Mouse (Mus musculus) activated CD4-positive, CD25-positive, alpha-beta regulatory T cell, adult 4 months (primary cell): Measurements from ENCODE around the gene Heatr5a. TPM values are rescaled to one million over a fixed set of nuclear protein-coding genes. Genes with fewer than 3 reads are reported as not detected.

Experiments used
- ATAC-seq: one replicate; pipeline ENCODE4 v1.8.0; 2017
- polyA plus RNA-seq, 2 experiments: library from polyadenylated mRNA; unstranded; fragments of 100-300 nt; shearing (Covaris generic); gene quantifications; one replicate each; pipeline ENCODE4 v1.2.1; 2017

Heatr5a gene
- 10 to 100 TPM in 1 of 2 experiments, 1 to 10 TPM in 1; 7.5 to 12.2 TPM for polyA plus RNA-seq

GRCm38 (mm10) chr12:51971070-51971664 is at the start of gene Heatr5a:
Gene Heatr5a (minus strand): TSS chr12:51971321.
- ATAC-seq = peak; percentile 89

DNA sequence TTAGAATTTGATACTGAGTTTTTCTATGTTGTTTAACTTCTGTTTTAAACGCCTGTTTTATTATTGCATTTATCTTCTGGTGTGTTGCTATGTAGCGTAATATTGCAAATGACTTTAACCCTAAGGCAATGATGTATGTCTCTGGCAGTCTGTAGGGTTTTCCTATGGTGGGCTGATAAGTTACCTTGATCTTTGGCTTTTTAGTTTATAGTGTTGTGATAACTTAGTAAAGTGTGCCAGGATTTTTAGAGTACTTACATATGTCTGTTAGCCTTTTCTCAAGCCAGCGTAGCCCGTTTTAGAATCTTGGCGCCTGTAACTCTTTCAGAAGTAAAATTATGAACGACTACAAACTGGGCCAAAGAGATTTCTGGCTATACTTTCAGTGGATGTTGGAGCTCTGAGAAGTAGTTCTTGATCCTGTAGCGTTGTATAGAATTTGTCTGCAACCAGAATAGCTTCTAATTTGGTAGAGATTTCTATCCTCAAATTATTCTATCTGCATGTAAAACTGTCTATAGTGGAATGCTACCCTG is 43.4 kb upstream of the Heatr5a start:
- ATAC-seq = no peak

DNA sequence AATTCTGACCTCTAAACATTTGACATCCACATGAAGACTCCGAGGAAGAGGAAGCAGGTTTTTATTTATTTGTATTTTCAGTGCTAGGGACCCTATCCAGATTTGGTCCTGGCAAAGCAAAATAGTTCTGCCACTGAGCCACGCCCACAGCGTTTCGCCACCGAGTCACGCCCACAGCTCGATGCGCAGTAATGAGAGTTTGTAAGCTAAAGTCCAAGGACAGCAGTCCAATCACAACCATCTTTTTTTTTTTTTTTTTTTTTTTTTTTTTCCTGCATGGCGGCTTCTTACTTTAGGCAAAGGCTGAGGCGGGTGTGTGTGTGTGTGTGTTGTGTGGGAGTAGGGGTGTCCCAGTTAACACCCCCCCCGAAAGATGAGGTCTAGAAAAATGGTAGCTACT is 42.9 kb upstream of the Heatr5a start:
- no peak for ATAC-seq

GRCm38 (mm10) chr12:52013274-52013673 is 42.2 kb upstream of the Heatr5a start:
- no peak for ATAC-seq

GRCm38 (mm10) chr12:52012159-52012558 is 41.0 kb upstream of the Heatr5a start:
- no peak for ATAC-seq

DNA sequence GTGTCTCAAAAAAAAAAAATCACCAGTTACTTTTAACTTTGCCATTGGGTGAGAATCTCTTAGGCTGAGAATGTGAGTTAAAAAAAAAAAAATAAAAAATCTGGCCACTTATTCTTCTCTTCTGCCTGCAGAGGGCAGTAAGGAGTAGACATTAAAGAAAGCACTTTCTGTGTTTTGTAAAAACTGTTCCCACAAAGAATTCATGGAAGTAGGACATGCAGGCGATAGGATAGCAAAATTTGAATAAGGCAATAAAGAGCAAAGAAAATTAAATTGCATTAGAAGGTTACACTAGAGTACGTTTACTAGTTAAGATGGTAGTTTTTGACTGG is 39.5 kb upstream of the Heatr5a start:
- no peak for ATAC-seq

DNA sequence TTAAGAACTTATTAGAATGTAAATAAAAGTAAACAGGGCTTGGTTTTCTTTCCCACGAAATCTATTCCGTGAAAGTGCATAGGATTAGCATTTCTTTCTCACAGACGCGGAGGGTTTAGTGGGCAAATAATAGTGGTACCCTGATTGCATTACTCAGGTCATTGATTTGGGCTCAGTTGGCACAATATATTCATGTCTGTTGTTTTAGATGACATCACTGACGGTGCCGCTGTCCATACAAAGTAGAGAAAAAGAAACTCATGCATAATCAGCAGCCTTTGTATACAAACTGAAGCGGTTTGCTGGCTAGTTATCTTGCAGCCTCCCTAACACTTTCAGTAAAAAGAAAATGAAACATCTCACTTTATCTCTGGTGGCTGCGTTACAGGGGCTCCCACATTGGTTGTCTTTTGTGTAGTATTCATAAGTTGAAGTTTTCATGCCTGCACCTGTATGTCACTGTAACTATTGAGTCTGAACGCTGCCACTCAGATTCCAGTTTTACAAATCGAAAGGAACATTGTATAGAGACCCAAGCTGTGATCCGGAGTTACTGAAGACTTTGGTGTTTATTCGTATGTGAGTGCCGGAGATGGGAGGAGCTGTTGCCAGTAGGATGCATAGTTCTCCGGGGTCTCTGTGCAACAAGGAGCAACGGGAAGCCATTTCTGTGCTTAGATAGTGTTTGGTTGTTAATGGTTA is 39.0 kb upstream of the Heatr5a start:
- no peak for ATAC-seq

DNA sequence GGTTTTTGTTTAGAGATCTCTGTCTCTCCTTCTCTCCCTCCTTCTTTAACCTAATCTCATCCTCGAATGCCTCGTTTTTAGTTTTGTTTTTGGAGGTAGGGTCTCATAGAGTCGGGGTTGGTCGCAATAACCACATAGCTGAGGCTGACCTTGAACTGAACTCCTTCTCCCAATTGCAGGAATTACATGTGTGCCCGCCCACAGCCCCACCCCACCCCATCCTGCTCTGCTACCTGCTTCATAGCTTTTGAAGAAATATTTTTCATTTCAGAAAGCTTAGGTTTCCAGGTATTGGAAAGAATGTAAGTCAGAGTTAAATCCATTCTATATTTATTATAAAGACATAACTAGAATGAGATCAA is 35.5 kb upstream of the Heatr5a start:
- ATAC-seq = no peak

DNA sequence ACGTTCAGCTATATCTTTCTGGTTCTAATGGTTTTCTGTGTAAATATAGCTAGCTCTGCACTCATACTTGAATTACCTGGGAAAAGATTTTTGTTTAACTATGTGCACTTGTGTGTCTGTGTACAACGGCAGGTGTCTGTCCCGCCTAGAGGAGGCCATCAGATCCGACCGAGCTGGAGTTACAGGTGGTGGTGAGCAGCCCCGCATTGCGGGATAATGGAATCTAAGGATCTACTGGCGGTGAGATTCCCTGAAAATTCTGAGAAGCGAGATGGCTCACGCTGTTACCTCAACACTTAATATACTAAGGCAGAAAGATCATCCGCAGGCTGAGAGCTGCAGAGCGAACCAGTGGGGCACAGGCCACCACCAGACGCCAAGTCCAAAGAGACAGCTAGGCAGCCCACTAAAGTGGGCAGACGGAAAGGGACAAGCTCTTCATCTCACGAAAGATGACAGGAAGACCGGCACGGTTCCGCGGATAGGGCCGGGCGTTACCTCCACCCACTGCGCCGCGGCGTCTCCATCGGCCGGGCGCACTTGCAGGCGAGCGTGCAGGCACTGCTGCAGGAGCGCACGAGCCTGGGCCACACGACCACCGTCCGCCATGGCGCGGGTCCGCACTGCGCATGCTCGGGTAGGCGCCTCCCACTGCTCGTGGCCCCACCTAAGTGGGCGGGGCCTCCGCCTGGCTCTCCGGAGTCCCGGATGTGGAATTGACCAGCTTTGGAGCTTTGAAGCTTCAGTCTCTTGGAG is 34.9 kb upstream of the Heatr5a start, which contains the start of gene Dtd2:
Dtd2 (minus strand) TSS at position 625 of the 756 bp plus-strand sequence.
- ATAC-seq = peak; percentile 87

- ATAC-seq = no peak
Measured at GRCm38 (mm10) chr12:52002746-52003145, 31.6 kb upstream of the Heatr5a start.

- peak; percentile 68 for ATAC-seq
Measured at GRCm38 (mm10) chr12:52001544-52001943, 30.4 kb upstream of the Heatr5a start.

DNA sequence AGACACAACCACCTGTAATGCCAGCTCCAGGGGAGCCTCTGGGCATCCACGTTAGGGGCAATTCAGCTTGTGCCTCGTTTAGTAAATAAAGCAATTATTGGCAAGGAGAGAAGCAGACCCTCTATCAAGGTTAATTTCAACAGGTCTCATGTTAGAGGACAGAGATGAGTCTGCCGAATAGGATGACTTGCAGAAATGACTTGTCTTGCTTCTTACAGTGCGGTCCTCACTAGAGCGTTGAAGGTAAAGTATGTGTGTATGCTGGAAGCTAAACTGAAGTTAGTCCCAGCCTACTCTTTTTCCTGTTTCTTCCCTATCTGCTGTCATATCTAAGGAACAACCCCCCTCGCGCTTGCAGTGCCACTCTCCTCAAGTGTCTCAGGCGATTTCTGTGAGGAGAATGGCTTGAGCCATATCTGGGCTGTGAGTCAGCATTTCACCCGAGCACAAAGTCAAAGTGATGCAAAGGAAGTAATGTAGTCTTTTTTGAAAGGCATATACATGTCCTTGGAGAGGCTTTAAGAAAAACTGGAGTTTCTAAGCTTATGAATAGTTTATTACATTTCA is 27.3 kb upstream of the Heatr5a start:
- no peak for ATAC-seq

DNA sequence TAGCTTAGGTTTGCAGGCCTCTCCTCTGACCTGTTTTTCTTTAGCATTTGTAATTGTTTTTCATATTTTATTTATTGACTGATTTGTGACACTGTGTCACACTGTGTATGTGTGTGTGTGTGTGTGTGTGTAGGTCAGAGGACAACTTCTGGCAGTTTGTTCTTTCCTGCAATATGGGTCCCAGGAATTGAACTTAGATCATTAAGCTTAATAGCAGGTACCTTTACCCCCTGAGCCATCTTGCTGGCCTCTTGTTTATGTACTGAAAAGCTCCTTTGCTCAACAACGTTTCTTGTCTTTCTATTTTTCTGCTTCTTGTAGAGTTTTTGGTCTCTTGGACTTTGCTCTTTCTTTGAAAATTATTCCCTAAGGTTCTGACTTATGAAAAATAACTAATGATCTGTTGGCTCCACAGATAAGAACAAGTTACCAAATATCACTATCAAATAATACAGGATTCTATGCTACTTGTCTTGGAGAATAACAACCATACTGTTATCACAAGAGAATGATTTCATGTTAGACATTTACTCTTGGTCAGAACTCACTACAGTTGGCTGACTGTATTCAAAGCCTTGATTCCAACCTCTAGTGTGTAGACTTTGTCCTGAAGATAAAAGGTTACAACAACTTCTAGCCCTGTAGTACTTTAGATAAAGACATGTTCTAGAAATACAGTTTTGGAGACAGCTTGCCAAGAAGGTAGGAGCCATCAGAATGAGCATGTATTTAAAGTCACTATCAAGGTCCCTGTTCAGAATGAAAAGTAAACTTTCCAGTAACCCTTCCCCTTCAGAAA is 24.8 kb upstream of the Heatr5a start:
- no peak for ATAC-seq

- ATAC-seq = no peak
Measured at GRCm38 (mm10) chr12:51990629-51991028, 19.5 kb upstream of the Heatr5a start.

DNA sequence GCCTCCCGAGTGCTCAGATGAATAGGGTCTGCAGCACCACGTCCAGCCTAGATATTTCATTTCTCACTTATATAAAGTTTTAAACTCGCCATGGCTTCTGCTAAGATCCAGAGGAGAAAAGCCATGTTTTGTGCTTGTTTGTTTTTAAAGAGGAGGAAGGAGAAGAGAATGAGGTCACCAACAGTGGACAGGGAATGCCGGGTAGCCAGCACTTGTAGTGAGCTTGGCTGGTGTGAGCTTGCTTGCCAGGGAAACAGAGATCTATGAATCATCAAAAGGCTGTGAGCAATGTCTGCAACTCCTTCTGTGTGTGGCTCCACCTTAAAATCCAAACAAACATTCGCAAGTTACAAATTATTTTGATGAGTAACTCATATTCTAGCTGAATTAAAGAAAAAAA is 17.4 kb upstream of the Heatr5a start:
- no peak for ATAC-seq

- no peak for ATAC-seq
Measured at GRCm38 (mm10) chr12:51985826-51986225, 14.7 kb upstream of the Heatr5a start.

- ATAC-seq = no peak
Measured at GRCm38 (mm10) chr12:51985163-51985748, 14.1 kb upstream of the Heatr5a start.

- ATAC-seq = no peak
Measured at GRCm38 (mm10) chr12:51983625-51984024, 12.5 kb upstream of the Heatr5a start.

GRCm38 (mm10) chr12:51976531-51976930 is 5.4 kb upstream of the Heatr5a start:
- ATAC-seq = no peak

- no peak for ATAC-seq
Measured at GRCm38 (mm10) chr12:51974381-51974780, 3.3 kb upstream of the Heatr5a start.

- no peak for ATAC-seq
Measured at GRCm38 (mm10) chr12:51972269-51973065, 1.3 kb upstream of the Heatr5a start.
